Mouse (Mus musculus): ENCODE data around the gene Zfyve28.
A peak's percentile ranks its signal among the peaks of the same experiment; 100 is the strongest.

Gene Zfyve28

DNA sequence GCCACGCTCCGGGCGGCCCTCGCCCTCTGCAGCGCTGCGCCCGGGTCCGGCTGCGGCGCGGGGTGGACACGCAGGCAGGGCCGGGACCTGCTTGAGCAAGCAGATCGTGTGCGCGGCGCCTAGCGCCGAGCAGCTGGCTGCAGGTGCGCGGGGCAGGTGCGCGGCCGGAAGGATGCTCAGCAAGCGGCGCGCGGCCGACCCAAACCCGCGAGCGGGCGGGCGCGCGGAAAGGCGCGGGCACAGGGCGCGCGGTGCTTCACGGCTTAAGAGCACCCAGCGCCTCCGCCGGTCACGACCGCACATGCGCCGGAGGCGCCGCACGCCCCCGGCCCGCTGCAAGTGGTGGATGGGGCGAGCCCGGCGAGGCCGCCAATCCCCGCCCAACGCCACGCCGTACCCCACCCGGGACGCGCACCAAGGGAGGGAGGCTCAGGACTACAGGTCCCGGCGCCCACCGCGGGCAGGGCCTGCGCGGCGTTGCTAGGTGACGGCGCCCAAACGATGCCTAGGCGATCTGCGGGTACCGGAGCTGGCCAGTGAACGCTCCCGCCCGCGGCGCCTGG is at the start of gene Zfyve28, which contains the start of gene Cfap99:
TSS of gene Zfyve28 (minus strand) at position 296 of the 563 bp plus-strand sequence.
TSS of gene Cfap99 (plus strand) at position 447 of the 563 bp plus-strand sequence.
- peak; percentile 71 to 79 for DNase-seq

- DNase-seq: peak; percentile 58 to 63
Observed at GRCm38 (mm10) chr5:34336775-34337450, 48.7 kb upstream of the Zfyve28 start.

DNA sequence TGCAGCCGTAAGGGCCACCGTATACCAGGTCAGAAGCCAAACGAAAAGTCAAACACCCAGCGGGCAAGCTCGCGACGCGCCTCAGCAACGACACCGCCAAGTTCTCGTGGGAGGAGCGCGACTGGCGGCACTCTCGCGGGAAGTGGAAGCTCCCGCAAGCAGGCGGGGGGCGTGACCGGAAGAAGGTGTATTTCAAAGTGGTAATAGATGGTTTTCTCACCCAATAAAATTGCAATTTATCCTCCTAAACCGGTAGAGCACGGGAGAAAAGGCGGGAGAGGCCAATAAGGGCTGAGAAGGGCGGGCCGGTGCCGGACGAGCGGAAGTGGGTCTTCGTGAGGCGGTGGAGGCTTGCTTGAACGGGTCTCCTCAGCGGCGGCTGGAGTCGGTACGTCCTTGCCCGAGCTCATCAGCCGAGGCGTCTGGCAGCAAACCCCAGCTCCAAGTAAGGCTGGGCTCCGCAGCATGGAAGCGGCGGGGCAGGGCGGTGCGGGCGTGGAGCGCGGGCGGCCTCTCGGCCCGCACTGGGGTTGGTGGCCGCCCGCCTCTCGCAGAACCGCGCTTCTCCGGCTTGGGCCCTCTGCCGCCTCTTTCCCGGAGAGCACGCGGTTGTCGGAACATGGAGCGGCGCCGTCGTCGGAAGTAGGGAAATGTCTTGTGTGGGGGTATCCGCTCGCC is 48.0 kb upstream of the Zfyve28 start, which contains the start of gene Rnf4:
TSS of gene Rnf4 (plus strand) at position 193 of the 678 bp plus-strand sequence.
- peak; percentile 98 to 99 for DNase-seq

GRCm38 (mm10) chr5:34335539-34336096 is 47.4 kb upstream of the Zfyve28 start:
- no peak for DNase-seq

GRCm38 (mm10) chr5:34334081-34334480 is 45.8 kb upstream of the Zfyve28 start:
- no peak for DNase-seq

- DNase-seq: no peak
Observed at GRCm38 (mm10) chr5:34330136-34330535, 41.9 kb upstream of the Zfyve28 start.

DNA sequence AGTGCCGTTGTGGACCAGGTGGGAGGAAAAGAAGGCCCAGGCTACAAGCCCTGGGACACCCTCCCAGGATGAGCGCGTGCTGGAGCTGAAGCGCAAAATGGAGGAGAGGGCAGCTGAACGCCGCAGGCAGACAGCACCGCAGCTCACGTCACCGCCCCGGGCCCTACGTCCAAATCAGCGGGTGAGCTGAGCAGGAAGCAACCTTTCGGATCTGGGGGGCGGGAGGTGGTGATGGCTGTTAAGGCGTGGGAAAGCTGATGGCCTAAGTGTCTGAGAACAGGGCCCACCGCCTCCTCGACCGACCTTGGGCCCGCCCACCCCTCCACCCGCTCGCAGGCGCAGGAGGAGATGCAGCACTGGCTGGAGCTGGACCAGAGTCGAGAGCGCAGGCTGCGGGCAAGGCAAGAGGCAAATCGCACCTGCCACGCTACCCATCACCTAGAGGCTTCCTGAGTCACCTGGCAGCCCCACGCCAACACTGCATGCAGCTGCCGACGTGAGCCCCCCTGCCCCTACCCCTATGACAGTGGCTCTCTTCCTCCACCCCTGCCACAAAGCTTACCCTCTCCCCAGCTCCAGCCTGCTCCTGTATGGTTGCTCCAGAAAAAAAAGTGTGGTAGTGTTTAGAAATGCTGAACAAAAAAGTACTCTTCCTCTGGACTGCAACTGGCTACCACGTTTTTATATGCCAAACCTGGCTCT is 38.8 kb upstream of the Zfyve28 start:
- DNase-seq: peak; percentile 6 to 17

GRCm38 (mm10) chr5:34326249-34326691 is 38.0 kb upstream of the Zfyve28 start:
- peak; percentile 33 to 55 for DNase-seq

DNA sequence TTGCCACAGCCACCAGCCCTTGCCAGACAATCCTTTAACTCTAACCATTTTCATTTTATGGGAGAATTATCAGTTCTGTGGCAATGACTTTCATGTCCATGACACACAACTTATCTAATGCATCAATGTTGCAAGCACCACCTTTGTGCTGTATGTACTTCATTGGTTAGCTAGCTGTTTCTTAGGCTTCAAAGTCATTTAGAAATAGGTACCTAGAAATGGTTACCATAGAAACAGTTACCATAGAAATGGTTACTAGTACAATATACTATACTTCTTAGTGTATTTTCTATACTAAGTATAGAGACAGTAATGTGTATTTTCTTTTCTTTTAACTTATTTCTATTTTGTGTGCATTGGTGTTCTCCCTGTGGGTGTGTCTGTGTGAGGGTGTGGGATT is 37.0 kb upstream of the Zfyve28 start:
- no peak for DNase-seq

GRCm38 (mm10) chr5:34321236-34321635 is 33.0 kb upstream of the Zfyve28 start:
- no peak for DNase-seq

- no peak for DNase-seq
Observed at GRCm38 (mm10) chr5:34319491-34320034, 31.3 kb upstream of the Zfyve28 start.

- DNase-seq: no peak
Observed at GRCm38 (mm10) chr5:34309016-34309415, 20.8 kb upstream of the Zfyve28 start.

- no peak for DNase-seq
Observed at GRCm38 (mm10) chr5:34302377-34302776, 14.1 kb upstream of the Zfyve28 start.

- DNase-seq: no peak
Observed at GRCm38 (mm10) chr5:34298937-34299535, 10.8 kb upstream of the Zfyve28 start.

GRCm38 (mm10) chr5:34298061-34298460 is 9.8 kb upstream of the Zfyve28 start:
- DNase-seq: no peak

- no peak for DNase-seq
Observed at GRCm38 (mm10) chr5:34295141-34295540, 6.9 kb upstream of the Zfyve28 start.

DNA sequence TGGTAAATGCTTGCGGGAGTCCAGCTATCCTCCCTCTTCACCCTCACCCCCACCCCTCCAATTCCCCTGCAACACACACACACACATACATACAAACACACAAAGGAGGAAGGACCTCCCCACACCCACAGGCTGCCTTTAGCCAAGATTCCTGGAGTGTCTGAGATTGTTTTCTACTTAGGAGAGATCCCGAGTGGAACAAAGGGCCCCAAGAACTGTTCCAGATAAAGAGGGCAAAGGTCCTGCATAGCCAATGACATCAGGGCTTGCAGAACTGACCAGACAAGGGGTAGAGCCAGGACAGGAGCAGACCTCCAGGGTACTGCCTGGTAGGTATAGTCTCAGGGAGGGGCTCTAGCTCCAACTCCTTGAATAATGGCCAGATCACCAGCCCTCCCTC is 6.4 kb upstream of the Zfyve28 start:
- peak; percentile 40 to 45 for DNase-seq

GRCm38 (mm10) chr5:34293363-34293762 is 5.1 kb upstream of the Zfyve28 start:
- DNase-seq: no peak

DNA sequence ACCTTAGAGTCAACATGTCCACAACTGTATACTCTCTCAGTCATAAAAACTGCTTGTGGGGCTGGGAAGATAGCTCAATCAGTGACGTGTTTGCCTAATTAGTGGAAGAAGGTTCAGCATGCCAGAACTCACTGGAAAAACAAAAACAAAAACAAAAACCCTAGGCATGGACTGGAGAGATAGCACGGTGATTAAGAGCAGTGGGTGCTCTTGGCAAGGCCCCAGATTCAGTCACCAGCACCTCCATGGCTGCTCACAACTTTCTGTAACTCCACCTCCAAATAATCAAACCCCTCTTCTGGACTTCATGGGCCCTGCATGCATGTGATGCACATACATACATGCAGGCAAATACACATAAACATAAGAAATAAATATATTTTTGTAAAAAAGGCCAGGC is 1.0 kb upstream of the Zfyve28 start:
- no peak for DNase-seq

- no peak for DNase-seq
Observed at GRCm38 (mm10) chr5:34287838-34288145, 457 bp downstream of the Zfyve28 start.

GRCm38 (mm10) chr5:34287001-34287837 is 1.0 kb downstream of the Zfyve28 start:
- DNase-seq: no peak
